Mouse (Mus musculus) gastrocnemius, adult 2 months (tissue): Measurements from ENCODE around the gene Psma6. TPM values are rescaled to one million over a fixed set of nuclear protein-coding genes. Genes with fewer than 3 reads are reported as not detected.
"Not testable (repeated sequence)": the region's sequence is repeated elsewhere in the genome, so short reads cannot be mapped to it uniquely, and the experiment has no call there.

Experiments
- DNase-seq: peaks from one replicate; pipeline ENCODE4 v3.0.0; 2022
- H3K27ac ChIP-seq: fragments of 200-600 bp; 2 replicates; pipeline ENCODE4 v1.8.1; 2022; ENCODE audit warnings: mild to moderate bottlenecking
- H3K4me3 ChIP-seq: fragments of 200-600 bp; 2 replicates; pipeline ENCODE4 v1.8.1; 2022; ENCODE audit warnings: mild to moderate bottlenecking, moderate library complexity
- CTCF ChIP-seq: fragments of 200-600 bp; IDR thresholded peaks from 2 replicates; pipeline ENCODE4 v1.8.1; 2022; ENCODE audit warnings: antibody characterized with exemption, mild to moderate bottlenecking, moderate library complexity
- intact Hi-C: fragments of 180-260 bp; cut with DNase I; formaldehyde crosslinking; loops from one replicate; pipeline ENCODE4 v1.15.1; 2025
- long read RNA-seq, 2 experiments: library from polyadenylated mRNA; stranded (forward); transcript quantifications; one replicate each; pipeline ENCODE4 v2.0.0; 2021
- total RNA-seq, 2 experiments: library from RNA; stranded (reverse); gene quantifications; 2 replicates each; pipeline ENCODE4 v1.2.3; 2021

Psma6 gene
- 100 to 1,000 TPM; 165 to 168 TPM for total RNA-seq
- long read RNA-seq, experiment 1, transcript Psma6-201 (7 exons, 1,042 nt): major isoform, 97 of 101 reads
- long read RNA-seq, experiment 1, partial matches to known transcripts: 3 of 101 reads
- long read RNA-seq, experiment 1, other reads (novel, unspliced or antisense): 1 of 101 reads
- long read RNA-seq, experiment 2, transcript Psma6-201 (7 exons, 1,042 nt): major isoform, 138 of 142 reads
- long read RNA-seq, experiment 2, partial matches to known transcripts: 4 of 142 reads
- long read RNA-seq, experiment 2, other reads (novel, unspliced or antisense): 0 of 142 reads

- no peak for TF ChIP-seq CTCF
- no peak for DNase-seq
- Histone ChIP-seq H3K27ac (peak within 1 kb of the TSS; percentile 72), H3K4me3 (no peak within 1 kb of the TSS)
- intact Hi-C loops: no loop called here
Measured at GRCm38 (mm10) chr12:55384023-55384749, at the start of gene Psma6. Gene Psma6, plus strand, starts transcription at chr12:55384222.

- H3K4me3 ChIP-seq, intact Hi-C loops, DNase-seq, H3K27ac ChIP-seq: not testable (repeated sequence)
Measured at GRCm38 (mm10) chr12:55338490-55338889, 45.5 kb upstream of the Psma6 start.

- H3K4me3 ChIP-seq, intact Hi-C loops, DNase-seq, H3K27ac ChIP-seq: not testable (repeated sequence)
Measured at GRCm38 (mm10) chr12:55343045-55343444, 41.0 kb upstream of the Psma6 start.

GRCm38 (mm10) chr12:55343998-55344397 lies 40.0 kb upstream of the Psma6 start:
- Histone ChIP-seq H3K4me3 (peak overlapping the region; percentile 55), H3K27ac (peak overlapping the region; percentile 57; the same call in 1 of the 2 replicates)
- no peak for DNase-seq
- TF ChIP-seq CTCF: no peak
- intact Hi-C loops: no loop called here

GRCm38 (mm10) chr12:55344583-55344982 lies 39.4 kb upstream of the Psma6 start:
- DNase-seq: peak; percentile 42
- intact Hi-C loops: no loop called here
- peak overlapping the region; percentile 55 for H3K4me3 ChIP-seq
- H3K27ac ChIP-seq: peak overlapping the region; percentile 57
- TF ChIP-seq CTCF: no peak; the same call in 1 of the 2 replicates

GRCm38 (mm10) chr12:55353423-55353822 lies 30.6 kb upstream of the Psma6 start:
- intact Hi-C loops: loop anchor here (5.0 kb wide), 1 partner anchor 36 kb away; no protein-coding TSS in a partner anchor
- DNase-seq: no peak
- no peak for TF ChIP-seq CTCF
- Histone ChIP-seq H3K4me3 (no peak overlapping the region), H3K27ac (no peak overlapping the region)

- intact Hi-C loops: loop anchor here (1.0 to 5.0 kb wide), 3 partner anchors 37 to 144 kb away; no protein-coding TSS in a partner anchor
- Histone ChIP-seq H3K4me3 (no peak overlapping the region), H3K27ac (no peak overlapping the region)
- DNase-seq: peak; percentile 26
- TF ChIP-seq CTCF: peak; percentile 73
Measured at GRCm38 (mm10) chr12:55354904-55355303, 29.1 kb upstream of the Psma6 start.

GRCm38 (mm10) chr12:55357303-55357702 lies 26.7 kb upstream of the Psma6 start:
- no peak for DNase-seq
- no peak overlapping the region for H3K4me3 ChIP-seq
- intact Hi-C loops: loop anchor here (5.0 kb wide), 1 partner anchor 35 kb away; no protein-coding TSS in a partner anchor
- no peak for TF ChIP-seq CTCF
- H3K27ac ChIP-seq: no peak overlapping the region

- Histone ChIP-seq H3K27ac (no peak overlapping the region), H3K4me3 (no peak overlapping the region)
- intact Hi-C loops: no loop called here
- no peak for DNase-seq
- TF ChIP-seq CTCF: no peak
Measured at GRCm38 (mm10) chr12:55360929-55361328, 23.1 kb upstream of the Psma6 start.

GRCm38 (mm10) chr12:55365083-55365482 lies 18.9 kb upstream of the Psma6 start:
- Histone ChIP-seq H3K4me3 (no peak overlapping the region), H3K27ac (no peak overlapping the region)
- no peak for TF ChIP-seq CTCF
- intact Hi-C loops: no loop called here
- no peak for DNase-seq

GRCm38 (mm10) chr12:55372424-55373055 lies 11.5 kb upstream of the Psma6 start:
- no peak for DNase-seq
- Histone ChIP-seq H3K4me3 (no peak overlapping the region), H3K27ac (no peak overlapping the region)
- intact Hi-C loops: no loop called here
- peak; percentile 54 for TF ChIP-seq CTCF

- DNase-seq: no peak
- no peak for TF ChIP-seq CTCF
- Histone ChIP-seq H3K27ac (peak overlapping the region; percentile 40), H3K4me3 (no peak overlapping the region)
- intact Hi-C loops: loop anchor here (5.0 kb wide), 1 partner anchor 120 kb away; no protein-coding TSS in a partner anchor
Measured at GRCm38 (mm10) chr12:55376956-55377609, 6.9 kb upstream of the Psma6 start.
